Mouse (Mus musculus): ENCODE measurements at regions not wholly inside any gene's neighbourhood (a gene's known extent, or its start where the extent isn't known, plus 50 kb on each side); places are given as distances from the start of the nearest gene placed in this dataset.

DNA sequence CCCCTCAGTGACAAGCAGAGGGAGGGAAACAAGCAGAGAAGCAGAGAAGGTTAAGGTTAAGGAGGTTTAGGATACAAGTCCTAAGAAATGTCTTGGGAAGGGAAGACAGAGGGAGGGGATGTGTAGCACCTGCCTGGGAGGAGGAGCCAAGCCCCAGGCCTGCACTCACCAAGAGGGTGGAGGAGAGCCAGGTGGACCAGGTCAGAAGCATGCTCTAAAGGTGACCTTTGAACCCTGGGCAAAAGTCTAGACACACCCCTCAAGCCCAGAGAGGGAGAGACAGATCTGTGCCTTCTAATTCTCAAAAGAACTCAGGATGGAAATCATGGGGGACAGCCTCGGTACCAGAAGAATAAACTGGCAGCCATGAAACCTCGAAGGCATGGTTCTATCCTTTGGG lies 54.4 kb upstream of the Calm2 start:
- Histone ChIP-seq H3K9ac (ENCODE audit: low read depth, low read length) (no peak overlapping the region), H3K27me3 (ENCODE audit: control insufficient read depth, insufficient read depth, low read length) (no peaks in the 10 kb centered on the region), H3K27ac (ENCODE audit: low read depth, low read length) (no peak overlapping the region), H3K4me2 (replicated peaks; ENCODE audit: low read depth, low read length) (no peak overlapping the region), H3K36me3 (ENCODE audit: control insufficient read depth, insufficient read depth, low read length) (no peaks in the 10 kb centered on the region), H3K4me3 (ENCODE audit: low read length) (no peak overlapping the region), H3K4me1 (ENCODE audit: control insufficient read depth, insufficient read depth, low read length) (peaks cover 19% of the 10 kb centered on the region), H3K9me3 (ENCODE audit: control insufficient read depth, low read length) (no peaks in the 10 kb centered on the region)
- WGBS: 21% methylated on average over 2 of the region's 2 CpGs
- no peak for ATAC-seq (ENCODE audit: low FRiP score, low TSS enrichment)

DNA sequence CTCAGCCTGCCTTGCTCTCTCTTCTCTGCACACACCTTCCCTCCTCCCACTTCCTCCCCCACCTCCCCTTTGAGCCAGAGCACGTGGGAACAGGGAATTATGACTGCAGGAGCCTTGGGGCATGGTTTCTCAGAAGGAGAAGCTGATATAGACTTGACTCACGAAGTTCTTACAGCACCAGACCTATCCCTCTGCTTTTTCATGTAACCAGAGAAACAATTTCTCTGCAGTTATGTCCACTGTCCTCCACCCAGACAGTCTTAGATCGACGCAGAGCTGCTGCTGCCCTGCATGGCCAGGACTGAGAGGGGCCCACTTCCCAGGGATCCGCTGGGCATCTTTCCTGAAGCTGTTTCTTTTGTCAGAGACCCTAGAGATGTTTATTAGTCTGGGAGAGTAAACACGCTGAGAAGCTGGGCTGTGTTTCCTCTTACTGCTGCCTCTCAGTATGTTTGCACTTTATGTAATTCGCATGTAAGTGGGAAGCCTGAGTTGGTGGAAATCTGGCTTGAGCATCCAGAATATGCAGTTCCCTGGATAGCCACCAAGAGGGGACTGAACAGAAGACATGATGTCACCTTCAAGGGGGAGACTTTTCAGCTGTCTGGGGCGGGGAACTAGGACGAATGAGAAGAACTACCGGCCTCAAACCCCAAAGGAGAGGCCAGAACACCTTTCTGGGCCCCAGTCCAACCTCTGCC lies 55.1 kb upstream of the Calm2 start:
- Histone ChIP-seq H3K4me1 (ENCODE audit: control insufficient read depth, insufficient read depth, low read length) (peaks cover 19% of the 10 kb centered on the region), H3K9ac (ENCODE audit: low read depth, low read length) (no peak overlapping the region), H3K4me2 (replicated peaks; ENCODE audit: low read depth, low read length) (no peak overlapping the region), H3K27ac (ENCODE audit: low read depth, low read length) (peak overlapping the region; percentile 30; the same call in 1 of the 2 replicates), H3K4me3 (ENCODE audit: low read length) (no peak overlapping the region), H3K9me3 (ENCODE audit: control insufficient read depth, low read length) (no peaks in the 10 kb centered on the region), H3K27me3 (ENCODE audit: control insufficient read depth, insufficient read depth, low read length) (no peaks in the 10 kb centered on the region), H3K36me3 (ENCODE audit: control insufficient read depth, insufficient read depth, low read length) (no peaks in the 10 kb centered on the region)
- 27% methylated on average over 10 of the region's 10 CpGs for WGBS
- ATAC-seq (ENCODE audit: low FRiP score, low TSS enrichment): peak; percentile 45

DNA sequence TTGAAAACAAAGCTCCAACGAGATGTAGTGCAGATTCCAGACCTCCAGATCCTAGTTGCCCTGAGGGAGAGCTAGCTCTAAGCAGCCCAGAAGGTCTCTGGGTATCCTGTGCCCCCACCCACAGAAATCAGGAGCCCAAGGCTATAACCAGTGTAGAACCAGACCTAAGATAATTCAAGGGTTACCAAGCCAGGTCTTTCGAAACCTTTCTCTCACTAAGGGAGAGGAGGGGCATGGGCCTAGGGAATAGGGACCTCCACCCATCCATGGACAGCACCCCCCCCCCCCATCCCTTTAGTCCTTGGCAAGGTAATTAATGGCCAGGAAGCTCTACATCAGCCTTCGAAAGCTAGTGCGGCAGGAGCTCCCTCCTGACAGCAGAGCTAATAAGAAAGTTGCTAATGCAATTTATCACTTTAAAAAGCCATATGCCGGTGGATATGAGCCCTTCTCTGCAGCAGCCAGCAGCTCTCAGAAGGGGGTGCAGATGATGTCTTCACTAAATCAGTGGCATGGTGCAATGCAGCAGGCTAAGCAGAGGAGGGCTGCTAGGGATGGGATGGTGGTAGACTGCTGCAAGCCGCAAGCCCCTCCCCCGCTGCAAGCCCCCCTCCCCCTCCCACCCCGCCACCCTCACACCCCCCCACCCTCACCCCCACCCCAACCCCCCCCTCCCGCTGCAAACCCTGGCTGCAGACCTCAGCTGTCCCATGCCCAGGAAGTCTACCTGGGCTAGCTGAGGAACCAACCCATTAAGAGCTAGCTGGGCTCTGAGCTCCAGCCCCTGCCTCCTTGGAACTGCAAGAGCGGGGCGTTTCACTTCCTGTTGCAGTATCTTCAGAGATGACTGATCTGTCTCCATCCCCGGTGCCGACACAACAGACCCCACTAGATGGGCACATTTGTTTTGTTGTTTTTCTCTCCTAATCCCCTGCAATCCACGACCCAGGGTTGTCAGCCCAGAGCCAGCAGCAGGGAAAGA lies 55.9 kb upstream of the Calm2 start:
- H3K4me3 ChIP-seq (ENCODE audit: low read length): no peak overlapping the region
- no peaks in the 10 kb centered on the region for H3K36me3 ChIP-seq (ENCODE audit: control insufficient read depth, insufficient read depth, low read length)
- no peak overlapping the region for H3K9ac ChIP-seq (ENCODE audit: low read depth, low read length)
- H3K27me3 ChIP-seq (ENCODE audit: control insufficient read depth, insufficient read depth, low read length): no peaks in the 10 kb centered on the region
- peak; percentile 70 for ATAC-seq (ENCODE audit: low FRiP score, low TSS enrichment)
- H3K4me2 ChIP-seq (replicated peaks; ENCODE audit: low read depth, low read length): peak overlapping the region; percentile 12; the same call in 1 of the 2 replicates
- 8% methylated on average over 13 of the region's 14 CpGs for WGBS
- H3K27ac ChIP-seq (ENCODE audit: low read depth, low read length): peak overlapping the region; percentile 30; the same call in 1 of the 2 replicates
- no peaks in the 10 kb centered on the region for H3K9me3 ChIP-seq (ENCODE audit: control insufficient read depth, low read length)
- peaks cover 19% of the 10 kb centered on the region for H3K4me1 ChIP-seq (ENCODE audit: control insufficient read depth, insufficient read depth, low read length)

DNA sequence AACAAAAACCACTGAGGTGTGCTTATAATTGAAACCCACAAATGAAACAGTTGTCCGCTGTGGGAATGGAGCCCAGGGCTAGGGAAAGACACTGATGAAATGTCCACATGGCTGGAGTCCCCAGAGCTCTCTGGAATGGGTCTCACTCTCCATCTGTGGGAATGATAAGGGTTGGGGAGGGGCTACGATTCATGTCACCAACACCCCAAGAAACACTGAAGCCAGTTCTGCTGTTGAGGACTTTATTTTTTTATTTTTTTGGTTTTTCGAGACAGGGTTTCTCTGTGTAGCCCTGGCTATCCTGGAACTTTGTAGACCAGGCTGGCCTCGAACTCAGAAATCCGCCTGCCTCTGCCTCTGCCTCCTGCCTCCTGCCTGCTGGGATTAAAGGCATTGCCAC lies 56.8 kb upstream of the Calm2 start:
- peaks cover 19% of the 10 kb centered on the region for H3K4me1 ChIP-seq (ENCODE audit: control insufficient read depth, insufficient read depth, low read length)
- ATAC-seq (ENCODE audit: low FRiP score, low TSS enrichment): no peak
- H3K27ac ChIP-seq (ENCODE audit: low read depth, low read length): no peak overlapping the region
- H3K4me3 ChIP-seq (ENCODE audit: low read length): no peak overlapping the region
- H3K9ac ChIP-seq (ENCODE audit: low read depth, low read length): no peak overlapping the region
- WGBS: 79% methylated on average over 5 of the region's 5 CpGs
- no peak overlapping the region for H3K4me2 ChIP-seq (replicated peaks; ENCODE audit: low read depth, low read length)
- no peaks in the 10 kb centered on the region for H3K27me3 ChIP-seq (ENCODE audit: control insufficient read depth, insufficient read depth, low read length)
- H3K36me3 ChIP-seq (ENCODE audit: control insufficient read depth, insufficient read depth, low read length): no peaks in the 10 kb centered on the region
- H3K9me3 ChIP-seq (ENCODE audit: control insufficient read depth, low read length): no peaks in the 10 kb centered on the region

DNA sequence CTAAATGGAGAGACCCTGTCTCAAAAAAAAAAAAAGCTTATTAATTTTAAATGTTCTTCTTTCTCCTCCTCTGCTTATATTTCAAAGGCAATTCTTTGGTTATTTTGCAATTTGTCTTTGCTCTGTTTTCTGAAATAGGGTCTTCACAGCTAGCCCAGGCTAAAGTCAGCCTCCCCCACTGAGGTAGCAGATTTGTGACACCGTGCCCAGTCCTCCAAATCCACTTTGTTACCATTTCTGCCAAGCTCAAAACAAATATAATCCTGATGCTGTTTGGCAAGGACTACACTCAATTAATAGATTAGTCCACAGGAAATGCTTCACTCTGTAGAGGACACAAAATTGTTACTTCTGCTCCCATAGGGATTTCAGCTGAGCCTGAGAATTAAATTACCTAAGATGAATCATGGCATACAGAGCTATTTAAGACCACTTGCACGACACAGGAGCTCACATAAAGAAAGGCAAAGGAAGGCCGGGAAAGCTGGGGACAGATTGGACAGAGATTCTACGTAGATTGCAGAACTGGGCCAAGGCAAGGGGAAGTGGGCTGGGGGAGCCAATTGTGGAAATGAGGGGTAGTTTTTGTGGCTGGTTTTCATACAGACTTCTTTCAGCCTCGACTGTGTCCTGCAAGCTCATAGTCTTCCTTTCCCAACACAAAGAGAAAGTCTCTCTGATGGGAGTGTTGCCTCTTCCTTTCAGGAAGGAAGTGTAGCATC lies 58.4 kb upstream of the Calm2 start:
- Histone ChIP-seq H3K27ac (ENCODE audit: low read depth, low read length) (no peak overlapping the region), H3K27me3 (ENCODE audit: control insufficient read depth, insufficient read depth, low read length) (no peaks in the 10 kb centered on the region), H3K9ac (ENCODE audit: low read depth, low read length) (no peak overlapping the region), H3K9me3 (ENCODE audit: control insufficient read depth, low read length) (no peaks in the 10 kb centered on the region), H3K4me1 (ENCODE audit: control insufficient read depth, insufficient read depth, low read length) (peaks cover 19% of the 10 kb centered on the region), H3K36me3 (ENCODE audit: control insufficient read depth, insufficient read depth, low read length) (no peaks in the 10 kb centered on the region), H3K4me3 (ENCODE audit: low read length) (no peak overlapping the region), H3K4me2 (replicated peaks; ENCODE audit: low read depth, low read length) (no peak overlapping the region)
- WGBS: 63% methylated on average over 5 of the region's 5 CpGs
- no peak for ATAC-seq (ENCODE audit: low FRiP score, low TSS enrichment)

DNA sequence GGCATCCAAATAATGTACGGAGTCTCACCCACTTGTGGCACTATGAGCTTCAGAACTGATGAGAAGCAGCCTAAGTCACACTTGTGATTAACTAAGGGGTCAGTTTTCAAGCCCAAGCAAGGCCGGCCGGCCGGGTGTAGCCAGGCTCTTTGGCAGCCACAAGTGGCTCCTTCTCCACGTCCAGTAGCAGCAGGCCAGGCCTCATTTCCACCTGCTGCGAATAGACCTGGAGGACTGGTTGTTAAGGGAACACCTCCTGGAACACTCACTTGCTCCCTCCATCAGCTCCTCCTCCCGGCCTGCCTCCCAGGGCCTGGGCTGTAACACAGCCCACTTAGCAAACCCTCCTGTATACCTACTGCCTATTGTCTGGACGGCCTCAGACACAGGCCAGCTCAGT lies 61.1 kb upstream of the Calm2 start:
- Histone ChIP-seq H3K9me3 (ENCODE audit: control insufficient read depth, low read length) (no peaks in the 10 kb centered on the region), H3K27me3 (ENCODE audit: control insufficient read depth, insufficient read depth, low read length) (no peaks in the 10 kb centered on the region), H3K4me1 (ENCODE audit: control insufficient read depth, insufficient read depth, low read length) (peaks cover 3% of the 10 kb centered on the region; the same call in 1 of the 2 replicates), H3K9ac (ENCODE audit: low read depth, low read length) (no peak overlapping the region), H3K27ac (ENCODE audit: low read depth, low read length) (no peak overlapping the region), H3K4me2 (replicated peaks; ENCODE audit: low read depth, low read length) (no peak overlapping the region), H3K36me3 (ENCODE audit: control insufficient read depth, insufficient read depth, low read length) (no peaks in the 10 kb centered on the region), H3K4me3 (ENCODE audit: low read length) (no peak overlapping the region)
- WGBS: 47% methylated on average over 8 of the region's 8 CpGs
- ATAC-seq (ENCODE audit: low FRiP score, low TSS enrichment): no peak

DNA sequence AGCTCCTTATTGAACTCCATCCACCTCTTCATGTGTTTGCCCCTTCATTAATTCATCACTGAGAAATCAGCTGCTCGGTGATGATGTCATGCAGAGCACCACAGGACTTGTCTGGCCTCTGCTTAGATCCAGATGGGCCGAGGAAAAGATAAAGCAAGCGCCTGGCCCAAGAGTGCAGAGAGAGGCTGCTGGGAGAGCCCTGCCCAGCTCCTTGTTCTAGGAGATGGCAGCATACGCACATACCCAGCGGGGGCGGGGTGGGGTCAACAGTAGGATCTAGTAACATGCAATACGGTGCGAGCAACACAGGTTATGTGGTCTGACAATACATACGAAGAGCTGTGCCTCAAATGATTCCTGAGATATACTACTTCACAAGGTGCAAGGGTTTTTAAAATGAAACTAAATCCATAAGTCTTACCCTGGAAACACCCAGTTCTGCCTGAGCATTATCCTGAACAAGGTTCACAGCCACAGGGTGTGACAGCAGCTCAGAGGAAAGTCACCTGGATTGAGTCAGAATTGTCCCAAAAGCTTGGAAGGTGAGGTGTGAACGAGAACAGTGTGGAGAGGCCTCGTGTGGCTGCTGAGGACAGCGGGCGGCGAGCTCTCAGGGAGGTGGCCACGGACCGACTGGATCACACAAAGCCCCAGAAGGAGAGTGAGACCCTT lies 62.0 kb upstream of the Calm2 start:
- 83% methylated on average over 16 of the region's 16 CpGs for WGBS
- H3K4me1 ChIP-seq (ENCODE audit: control insufficient read depth, insufficient read depth, low read length): 0 out of 2 replicates have a peak, but pooled peaks cover 3% of the 10 kb centered on the region
- H3K9me3 ChIP-seq (ENCODE audit: control insufficient read depth, low read length): no peaks in the 10 kb centered on the region
- H3K27ac ChIP-seq (ENCODE audit: low read depth, low read length): no peak overlapping the region
- no peak overlapping the region for H3K4me2 ChIP-seq (replicated peaks; ENCODE audit: low read depth, low read length)
- H3K4me3 ChIP-seq (ENCODE audit: low read length): no peak overlapping the region
- no peaks in the 10 kb centered on the region for H3K27me3 ChIP-seq (ENCODE audit: control insufficient read depth, insufficient read depth, low read length)
- H3K36me3 ChIP-seq (ENCODE audit: control insufficient read depth, insufficient read depth, low read length): no peaks in the 10 kb centered on the region
- no peak for ATAC-seq (ENCODE audit: low FRiP score, low TSS enrichment)
- no peak overlapping the region for H3K9ac ChIP-seq (ENCODE audit: low read depth, low read length)

DNA sequence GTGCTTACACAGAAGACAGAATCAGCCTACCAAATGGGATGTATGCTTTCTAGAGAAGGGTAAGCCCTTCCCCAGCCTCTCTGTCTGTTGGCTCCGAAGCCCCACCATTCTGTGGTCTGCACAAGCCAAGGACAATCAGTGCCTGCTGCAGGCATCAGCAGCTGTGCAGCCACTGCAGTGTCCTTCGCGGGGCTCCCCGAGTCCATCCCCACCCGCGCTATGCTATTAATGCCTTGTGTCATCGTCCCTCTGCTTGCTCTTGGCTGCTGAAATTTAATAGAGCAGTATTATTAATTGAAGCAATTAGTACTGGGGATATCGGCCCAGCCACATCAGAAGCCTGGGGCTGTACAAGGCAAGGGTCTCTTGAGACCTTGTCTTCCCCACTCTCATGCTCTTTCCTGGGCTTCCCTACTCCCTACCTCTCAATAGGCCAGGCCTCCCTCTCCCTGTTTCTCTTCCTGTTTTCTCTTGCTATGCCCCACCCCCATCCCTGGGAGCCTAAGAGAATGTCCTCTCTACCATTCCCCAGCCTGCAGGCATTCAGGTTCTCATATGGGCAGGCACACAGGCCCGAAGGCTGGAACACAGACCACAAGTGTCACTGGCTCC lies 65.4 kb upstream of the Calm2 start:
- no peak for ATAC-seq (ENCODE audit: low FRiP score, low TSS enrichment)
- WGBS: 63% methylated on average over 9 of the region's 9 CpGs
- H3K4me2 ChIP-seq (replicated peaks; ENCODE audit: low read depth, low read length): no peak overlapping the region
- H3K9me3 ChIP-seq (ENCODE audit: control insufficient read depth, low read length): no peaks in the 10 kb centered on the region
- H3K4me3 ChIP-seq (ENCODE audit: low read length): no peak overlapping the region
- H3K27ac ChIP-seq (ENCODE audit: low read depth, low read length): no peak overlapping the region
- H3K36me3 ChIP-seq (ENCODE audit: control insufficient read depth, insufficient read depth, low read length): no peaks in the 10 kb centered on the region
- no peaks in the 10 kb centered on the region for H3K27me3 ChIP-seq (ENCODE audit: control insufficient read depth, insufficient read depth, low read length)
- no peak overlapping the region; the same call in 1 of the 2 replicates for H3K9ac ChIP-seq (ENCODE audit: low read depth, low read length)
- peaks cover 4% of the 10 kb centered on the region; the same call in 1 of the 2 replicates for H3K4me1 ChIP-seq (ENCODE audit: control insufficient read depth, insufficient read depth, low read length)

All from kidney, embryonic 14.5 days (tissue).